Mouse (Mus musculus) bone marrow, adult 2 months (tissue): ENCODE results near the gene Elovl5.

Experiments used
- CTCF ChIP-seq: fragments of 200-500 bp; IDR thresholded peaks from 2 replicates; pipeline ENCODE4 v1.5.1; 2011; ENCODE audit warnings: low read length, control low read depth; ENCODE audit not compliant: control insufficient read depth, insufficient read depth
- POLR2A ChIP-seq: fragments of 200-500 bp; IDR thresholded peaks from 2 replicates; pipeline ENCODE4 v1.6.1; 2011; ENCODE audit warnings: low read depth, mild to moderate bottlenecking, control low read depth, low read length, borderline replicate concordance; ENCODE audit not compliant: control insufficient read depth

DNA sequence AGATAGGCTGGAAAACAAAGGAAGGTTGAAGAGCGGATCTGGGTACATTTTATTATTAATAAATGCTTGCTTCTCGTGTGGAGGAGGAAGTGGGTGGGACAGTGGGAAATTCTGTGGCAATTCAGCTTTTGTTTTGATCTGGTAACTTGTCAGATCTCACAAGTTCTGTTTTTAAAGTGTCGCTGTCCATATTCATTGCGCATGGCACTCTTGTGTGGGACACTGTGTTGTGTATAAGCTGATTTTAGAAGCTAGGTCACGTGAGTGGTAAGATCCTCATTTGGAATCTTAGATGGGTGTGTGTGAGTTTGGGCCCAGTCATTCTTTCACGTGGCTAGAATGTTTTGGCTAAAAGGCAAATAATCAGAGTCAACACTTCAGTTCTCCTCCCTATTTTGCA is 44.2 kb downstream of the Elovl5 start:
- TF ChIP-seq CTCF, result no peak
- TF ChIP-seq POLR2A, result no peak
